ENCODE assay signal across 8 mouse cellular contexts in genomic region chr10:81167200-81168086, GRCm38 (mm10). TPM values are rescaled to one million over a fixed set of nuclear protein-coding genes. Genes with fewer than 3 reads are reported as not detected.
A peak's percentile ranks its signal among the peaks of the same experiment; 100 is the strongest.
DNase-seq lines count a peak whose midpoint lies in the region; ATAC-seq lines count a peak whose summit lies in the region.

TSS of gene Pias4 (minus strand) at chr10:81167923.

- ATAC-seq in hindbrain, embryonic 12.5 days (ENCODE audit: low FRiP score) = peak; percentile 90

- H3K27ac ChIP-seq in hindbrain, embryonic 12.5 days = peak within 1 kb of the TSS; percentile 66

- DNase-seq in NIH3T3 (ENCODE audit: low read depth) = peak; percentile 100
- DNase-seq in cerebellum, postnatal 10 days = peak; percentile 100
- peak; percentile 100 for DNase-seq in frontal cortex, postnatal 10 days (ENCODE audit: low spot score in 2 of 2)
- DNase-seq in layer of hippocampus, postnatal 14 days (ENCODE audit: low spot score in 2 of 2) = peak; percentile 100
- DNase-seq in lung, postnatal 14 days = peak; percentile 100
- DNase-seq in retina, adult 2 months (ENCODE audit: low read depth, low spot score) = peak; percentile 99
- peak; percentile 100 for DNase-seq in thymus, postnatal 36 days

- under 1% methylated on average over 48 of the region's 64 CpGs for WGBS in hindbrain, embryonic 12.5 days

- H3K27me3 ChIP-seq in hindbrain, embryonic 12.5 days = no peaks in the 10 kb centered on the region

- H3K9ac ChIP-seq in hindbrain, embryonic 12.5 days = peak within 1 kb of the TSS; percentile 88

- H3K9me3 ChIP-seq in hindbrain, embryonic 12.5 days (replicated peaks) = no peaks in the 10 kb centered on the region

- peaks cover 13% of the 10 kb centered on the region for H3K36me3 ChIP-seq in hindbrain, embryonic 12.5 days

- peak within 1 kb of the TSS; percentile 87 for H3K4me2 ChIP-seq in hindbrain, embryonic 12.5 days (replicated peaks)

- H3K4me1 ChIP-seq in hindbrain, embryonic 12.5 days = peaks cover 21% of the 10 kb centered on the region

- H3K4me3 ChIP-seq in hindbrain, embryonic 12.5 days = peak within 1 kb of the TSS; percentile 89

RNA-seq across cellular contexts. Expression of gene Pias4, which starts in this region (rescaled TPM):
- polyA plus RNA-seq in hindbrain, embryonic 12.5 days (2016; fragmentation: Nextera tagmentation; extraction: Ambion mirVana) = 56.7 and 59.2 TPM in 2 replicates
- 10 to 100 TPM; 25.9 to 28.1 TPM for total RNA-seq in layer of hippocampus, postnatal 14 days (2021)

Comparison
In these comparisons a context has a peak if more than half of its experiments do, and no peak if none do; other contexts are left out.
1. Peak in every context shown above with its lines: DNase-seq, ATAC-seq, H3K4me3 ChIP-seq and H3K27ac ChIP-seq.